Mouse (Mus musculus): Measurements from ENCODE around the gene Actl10.

Actl10 gene

GRCm38 (mm10) chr2:154551476-154551875 is at the start of gene Actl10:
Gene Actl10, plus strand, starts transcription at chr2:154551776.
- no peak for DNase-seq (ENCODE audit: low read depth, low spot score)

GRCm38 (mm10) chr2:154507076-154507475 is 44.5 kb upstream of the Actl10 start:
- no peak for DNase-seq (ENCODE audit: low read depth, low spot score)

- no peak for DNase-seq (ENCODE audit: low read depth, low spot score)
Measured at GRCm38 (mm10) chr2:154507566-154508283, 43.9 kb upstream of the Actl10 start.

- DNase-seq (ENCODE audit: low read depth, low spot score) = no peak
Measured at GRCm38 (mm10) chr2:154508450-154508849, 43.1 kb upstream of the Actl10 start.

GRCm38 (mm10) chr2:154510141-154510540 is 41.4 kb upstream of the Actl10 start:
- DNase-seq (ENCODE audit: low read depth, low spot score) = no peak

- no peak for DNase-seq (ENCODE audit: low read depth, low spot score)
Measured at GRCm38 (mm10) chr2:154516944-154517343, 34.6 kb upstream of the Actl10 start.

- no peak for DNase-seq (ENCODE audit: low read depth, low spot score)
Measured at GRCm38 (mm10) chr2:154517424-154517823, 34.2 kb upstream of the Actl10 start.

- no peak for DNase-seq (ENCODE audit: low read depth, low spot score)
Measured at GRCm38 (mm10) chr2:154521449-154521848, 30.1 kb upstream of the Actl10 start.

GRCm38 (mm10) chr2:154522334-154522733 is 29.2 kb upstream of the Actl10 start:
- DNase-seq (ENCODE audit: low read depth, low spot score) = no peak

- no peak for DNase-seq (ENCODE audit: low read depth, low spot score)
Measured at GRCm38 (mm10) chr2:154525285-154525684, 26.3 kb upstream of the Actl10 start.

- no peak for DNase-seq (ENCODE audit: low read depth, low spot score)
Measured at GRCm38 (mm10) chr2:154526531-154526930, 25.0 kb upstream of the Actl10 start.

GRCm38 (mm10) chr2:154532888-154533287 is 18.7 kb upstream of the Actl10 start:
- no peak for DNase-seq (ENCODE audit: low read depth, low spot score)

GRCm38 (mm10) chr2:154534704-154535270 is 16.8 kb upstream of the Actl10 start:
- DNase-seq (ENCODE audit: low read depth, low spot score) = no peak

GRCm38 (mm10) chr2:154538310-154538709 is 13.3 kb upstream of the Actl10 start:
- no peak for DNase-seq (ENCODE audit: low read depth, low spot score)

- DNase-seq (ENCODE audit: low read depth, low spot score) = no peak
Measured at GRCm38 (mm10) chr2:154538710-154539109, 12.9 kb upstream of the Actl10 start.

GRCm38 (mm10) chr2:154539720-154540119 is 11.9 kb upstream of the Actl10 start:
- DNase-seq (ENCODE audit: low read depth, low spot score) = no peak

- DNase-seq (ENCODE audit: low read depth, low spot score) = no peak
Measured at GRCm38 (mm10) chr2:154541630-154542029, 9.9 kb upstream of the Actl10 start.

GRCm38 (mm10) chr2:154543567-154544347 is 7.8 kb upstream of the Actl10 start:
- no peak for DNase-seq (ENCODE audit: low read depth, low spot score)

- DNase-seq (ENCODE audit: low read depth, low spot score) = no peak
Measured at GRCm38 (mm10) chr2:154546711-154547110, 4.9 kb upstream of the Actl10 start, which contains the start of gene 1700003F12Rik. Gene 1700003F12Rik, plus strand, starts transcription at chr2:154547085.

GRCm38 (mm10) chr2:154548688-154549087 is 2.9 kb upstream of the Actl10 start:
- no peak for DNase-seq (ENCODE audit: low read depth, low spot score)

GRCm38 (mm10) chr2:154549127-154549885 is 2.3 kb upstream of the Actl10 start:
- DNase-seq (ENCODE audit: low read depth, low spot score) = peak; percentile 58

- DNase-seq (ENCODE audit: low read depth, low spot score) = no peak
Measured at GRCm38 (mm10) chr2:154549886-154550189, 1.7 kb upstream of the Actl10 start.
